Mouse (Mus musculus): ENCODE results near the gene Tyw1. TPM values are rescaled to one million over a fixed set of nuclear protein-coding genes. Genes with fewer than 3 reads are reported as not detected.
A peak's percentile ranks its signal among the peaks of the same experiment; 100 is the strongest.

Tyw1 gene
- polyA plus RNA-seq, 1 experiment from 2014 or later: 32.9 TPM

- Histone ChIP-seq H3K27me3 (ENCODE audit: insufficient read depth, poor library complexity, severe bottlenecking) (no peaks in the 10 kb centered on the region), H3K36me3 (peaks cover 49% of the 10 kb centered on the region), H3K27ac (no peak overlapping the region), H3K4me1 (replicated peaks) (no peaks in the 10 kb centered on the region), H3K9me3 (peaks cover 8% of the 10 kb centered on the region), H3K4me3 (no peak overlapping the region)
- WGBS: 88% methylated on average over 9 of the region's 9 CpGs
- no peak for DNase-seq (ENCODE audit: low spot score)
These were observed 72.9 kb downstream of the Tyw1 start for GRCm38 (mm10) chr5:130328366-130328765.

DNA sequence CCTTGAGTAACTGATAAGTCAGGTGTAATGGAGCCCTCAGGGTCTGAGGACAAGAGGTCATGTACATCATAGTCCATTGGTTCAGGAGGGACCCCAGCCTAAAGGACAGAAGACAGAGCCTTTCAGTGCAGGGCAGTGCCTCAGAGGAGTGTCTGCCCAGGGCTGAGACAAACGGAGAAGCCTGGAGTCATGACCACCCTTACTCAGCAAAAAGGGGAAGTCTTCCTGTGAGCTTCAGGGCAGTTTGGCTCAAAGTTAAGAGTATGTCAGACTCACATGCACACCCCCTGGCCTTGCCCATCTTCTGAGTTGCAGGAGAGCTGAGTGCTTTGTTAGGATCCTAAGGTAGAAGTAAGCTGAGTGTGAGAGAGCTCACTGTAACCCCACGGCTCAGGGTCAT, 74.5 kb downstream of the Tyw1 start:
- H3K4me1 ChIP-seq (replicated peaks): no peaks in the 10 kb centered on the region
- H3K27ac ChIP-seq: no peak overlapping the region
- DNase-seq (ENCODE audit: low spot score): no peak
- 83% methylated on average over 2 of the region's 2 CpGs for WGBS
- H3K4me3 ChIP-seq: no peak overlapping the region
- H3K27me3 ChIP-seq (ENCODE audit: insufficient read depth, poor library complexity, severe bottlenecking): no peaks in the 10 kb centered on the region
- peaks cover 38% of the 10 kb centered on the region for H3K36me3 ChIP-seq
- peaks cover under 1% of the 10 kb centered on the region; the same call in 1 of the 2 replicates for H3K9me3 ChIP-seq

GRCm38 (mm10) chr5:130330801-130331200, 75.4 kb downstream of the Tyw1 start:
- Histone ChIP-seq H3K36me3 (peaks cover 38% of the 10 kb centered on the region), H3K4me3 (no peak overlapping the region), H3K27me3 (ENCODE audit: insufficient read depth, poor library complexity, severe bottlenecking) (no peaks in the 10 kb centered on the region), H3K9me3 (peaks cover 7% of the 10 kb centered on the region; the same call in 1 of the 2 replicates), H3K27ac (no peak overlapping the region), H3K4me1 (replicated peaks) (no peaks in the 10 kb centered on the region)
- 94% methylated on average over 4 of the region's 4 CpGs for WGBS
- DNase-seq (ENCODE audit: low spot score): no peak

DNA sequence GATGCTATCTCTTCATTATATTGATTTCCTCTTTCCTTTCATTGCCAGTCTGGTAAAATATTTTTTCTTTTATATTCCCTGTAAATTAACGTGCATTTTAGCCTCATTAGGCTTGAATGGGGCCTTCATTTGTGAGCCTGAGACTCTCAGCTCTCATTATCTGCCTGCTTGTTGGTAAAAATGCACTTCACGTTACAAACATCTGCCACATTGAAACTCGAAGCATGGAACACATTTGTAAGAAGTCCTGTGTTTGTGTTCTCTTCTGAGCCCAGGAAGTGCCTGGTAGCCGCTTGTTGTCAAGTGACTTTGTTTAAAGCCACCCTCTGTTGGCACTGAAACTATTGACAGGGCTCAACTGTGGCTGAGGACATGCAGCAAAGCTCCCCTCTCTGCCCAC, 75.8 kb downstream of the Tyw1 start:
- Histone ChIP-seq H3K9me3 (peaks cover 7% of the 10 kb centered on the region; the same call in 1 of the 2 replicates), H3K4me3 (no peak overlapping the region), H3K27ac (no peak overlapping the region), H3K36me3 (peaks cover 39% of the 10 kb centered on the region), H3K4me1 (replicated peaks) (no peaks in the 10 kb centered on the region), H3K27me3 (ENCODE audit: insufficient read depth, poor library complexity, severe bottlenecking) (no peaks in the 10 kb centered on the region)
- no peak for DNase-seq (ENCODE audit: low spot score)
- 86% methylated on average over 4 of the region's 4 CpGs for WGBS

- H3K4me1 ChIP-seq (replicated peaks): no peaks in the 10 kb centered on the region
- no peak overlapping the region for H3K4me3 ChIP-seq
- no peak overlapping the region for H3K27ac ChIP-seq
- peaks cover 7% of the 10 kb centered on the region; the same call in 1 of the 2 replicates for H3K9me3 ChIP-seq
- peaks cover 55% of the 10 kb centered on the region for H3K36me3 ChIP-seq
- WGBS: 89% methylated on average over 7 of the region's 7 CpGs
- DNase-seq (ENCODE audit: low spot score): no peak
- no peaks in the 10 kb centered on the region for H3K27me3 ChIP-seq (ENCODE audit: insufficient read depth, poor library complexity, severe bottlenecking)
These were observed 78.1 kb downstream of the Tyw1 start for GRCm38 (mm10) chr5:130333566-130333965.

- WGBS: 91% methylated on average over 11 of the region's 11 CpGs
- no peaks in the 10 kb centered on the region for H3K27me3 ChIP-seq (ENCODE audit: insufficient read depth, poor library complexity, severe bottlenecking)
- H3K36me3 ChIP-seq: peaks cover 55% of the 10 kb centered on the region
- no peaks in the 10 kb centered on the region for H3K4me1 ChIP-seq (replicated peaks)
- H3K9me3 ChIP-seq: peaks cover 7% of the 10 kb centered on the region; the same call in 1 of the 2 replicates
- H3K27ac ChIP-seq: no peak overlapping the region
- no peak for DNase-seq (ENCODE audit: low spot score)
- H3K4me3 ChIP-seq: no peak overlapping the region
These were observed 78.6 kb downstream of the Tyw1 start for GRCm38 (mm10) chr5:130333971-130334370.

DNA sequence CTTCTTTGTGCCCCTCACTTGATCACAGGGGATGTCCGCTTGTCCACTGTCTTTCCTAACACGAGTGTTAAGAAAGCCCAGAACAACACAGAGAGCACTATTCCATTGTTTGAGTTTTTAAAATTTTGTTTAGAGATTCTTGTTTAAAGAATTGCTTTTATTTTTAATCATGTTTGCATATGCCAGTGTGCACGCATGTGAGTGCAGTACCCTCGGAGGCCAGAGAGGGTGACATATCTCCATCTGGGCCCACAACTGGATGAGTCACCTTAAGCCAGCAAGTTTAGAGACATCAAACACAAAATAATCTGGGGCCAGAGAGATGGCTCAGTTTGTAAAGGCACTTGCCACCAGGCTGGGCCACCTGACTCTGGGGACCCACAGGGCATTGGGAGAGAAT, 80.0 kb downstream of the Tyw1 start:
- peaks cover 54% of the 10 kb centered on the region for H3K36me3 ChIP-seq
- peaks cover 7% of the 10 kb centered on the region; the same call in 1 of the 2 replicates for H3K9me3 ChIP-seq
- 96% methylated on average over 4 of the region's 4 CpGs for WGBS
- no peak overlapping the region for H3K4me3 ChIP-seq
- DNase-seq (ENCODE audit: low spot score): no peak
- H3K4me1 ChIP-seq (replicated peaks): no peaks in the 10 kb centered on the region
- H3K27ac ChIP-seq: no peak overlapping the region
- H3K27me3 ChIP-seq (ENCODE audit: insufficient read depth, poor library complexity, severe bottlenecking): no peaks in the 10 kb centered on the region

DNA sequence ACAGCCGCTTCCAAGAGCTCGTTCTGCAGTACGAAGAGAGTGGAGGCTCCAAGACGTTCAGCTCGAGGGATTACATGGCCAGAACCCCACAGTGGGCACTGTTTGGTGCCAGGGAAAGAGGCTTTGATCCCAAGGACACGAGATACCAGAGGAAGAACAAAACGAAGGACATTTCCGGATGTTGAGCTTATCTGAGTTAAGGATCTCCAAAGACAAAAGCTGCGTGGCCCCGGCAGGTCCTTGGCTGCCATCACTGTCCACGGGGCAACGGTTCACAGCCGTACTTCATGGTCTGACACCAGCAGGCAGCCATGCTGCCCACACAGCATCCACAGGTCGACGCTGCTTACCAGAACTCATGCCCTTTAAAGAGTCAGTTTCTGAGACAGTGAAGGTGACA, 85.2 kb downstream of the Tyw1 start:
- Histone ChIP-seq H3K4me1 (replicated peaks) (no peaks in the 10 kb centered on the region), H3K27ac (no peak overlapping the region), H3K36me3 (peaks cover 80% of the 10 kb centered on the region), H3K9me3 (peaks cover 4% of the 10 kb centered on the region; the same call in 1 of the 2 replicates), H3K4me3 (no peak overlapping the region), H3K27me3 (ENCODE audit: insufficient read depth, poor library complexity, severe bottlenecking) (no peaks in the 10 kb centered on the region)
- DNase-seq (ENCODE audit: low spot score): no peak
- 93% methylated on average over 15 of the region's 15 CpGs for WGBS

- Histone ChIP-seq H3K9me3 (peaks cover 19% of the 10 kb centered on the region), H3K27me3 (ENCODE audit: insufficient read depth, poor library complexity, severe bottlenecking) (no peaks in the 10 kb centered on the region), H3K36me3 (peaks cover 42% of the 10 kb centered on the region), H3K4me1 (replicated peaks) (no peaks in the 10 kb centered on the region), H3K27ac (no peak overlapping the region), H3K4me3 (no peak overlapping the region)
- no peak for DNase-seq (ENCODE audit: low spot score)
- 95% methylated on average over 7 of the region's 7 CpGs for WGBS
These were observed 89.6 kb downstream of the Tyw1 start for GRCm38 (mm10) chr5:130344999-130345398.

DNA sequence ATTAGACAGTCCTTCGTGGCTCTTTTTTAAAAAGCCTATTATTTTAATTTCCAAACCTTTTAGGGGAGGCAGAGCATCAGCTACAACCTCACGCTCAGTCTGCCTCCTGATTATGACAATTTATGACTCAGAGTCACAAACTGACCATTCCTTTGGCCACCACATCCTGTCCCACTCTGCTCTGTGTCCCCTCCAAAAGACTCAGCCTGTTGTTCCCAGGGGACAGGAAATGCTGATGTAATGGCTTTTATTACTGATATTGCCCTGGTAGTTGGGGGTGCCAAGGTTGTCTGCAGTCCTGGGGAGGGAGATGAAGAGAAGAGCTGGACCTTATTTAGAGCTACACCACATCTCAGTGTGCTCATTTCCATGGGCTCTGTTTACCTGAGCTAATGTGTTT, 90.5 kb downstream of the Tyw1 start:
- DNase-seq (ENCODE audit: low spot score): no peak
- Histone ChIP-seq H3K27ac (no peak overlapping the region), H3K27me3 (ENCODE audit: insufficient read depth, poor library complexity, severe bottlenecking) (no peaks in the 10 kb centered on the region), H3K4me3 (no peak overlapping the region), H3K36me3 (peaks cover 34% of the 10 kb centered on the region), H3K9me3 (peaks cover 19% of the 10 kb centered on the region), H3K4me1 (replicated peaks) (no peaks in the 10 kb centered on the region)
- WGBS: 91% methylated on average over 2 of the region's 2 CpGs

DNA sequence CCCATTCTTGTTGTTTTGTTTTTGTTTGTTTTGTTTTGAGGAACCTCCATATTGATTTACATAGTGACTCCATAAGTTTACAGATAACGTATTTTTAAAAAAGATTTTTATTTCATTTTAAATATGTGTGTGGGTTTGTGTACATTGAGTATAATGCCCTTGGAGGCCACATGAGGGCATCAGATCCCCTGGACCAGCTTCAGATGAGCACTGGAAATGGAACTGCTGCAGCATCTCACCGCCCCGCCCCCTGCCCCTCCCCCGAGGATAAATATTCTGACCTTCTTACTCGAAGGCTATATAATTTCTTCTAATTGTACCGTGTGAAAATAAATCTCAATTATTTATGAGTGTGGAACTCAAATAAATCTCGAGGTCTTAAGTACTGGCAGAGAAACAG, 99.8 kb downstream of the Tyw1 start:
- Histone ChIP-seq H3K36me3 (no peaks in the 10 kb centered on the region), H3K27ac (no peak overlapping the region), H3K4me3 (no peak overlapping the region), H3K27me3 (ENCODE audit: insufficient read depth, poor library complexity, severe bottlenecking) (no peaks in the 10 kb centered on the region), H3K9me3 (no peaks in the 10 kb centered on the region), H3K4me1 (replicated peaks) (no peaks in the 10 kb centered on the region)
- 63% methylated on average over 7 of the region's 7 CpGs for WGBS
- no peak for DNase-seq (ENCODE audit: low spot score)

GRCm38 (mm10) chr5:130363111-130363510, 107.7 kb downstream of the Tyw1 start:
- 67% methylated on average over 4 of the region's 4 CpGs for WGBS
- Histone ChIP-seq H3K4me3 (no peak overlapping the region), H3K27me3 (ENCODE audit: insufficient read depth, poor library complexity, severe bottlenecking) (no peaks in the 10 kb centered on the region), H3K9me3 (no peaks in the 10 kb centered on the region), H3K27ac (no peak overlapping the region), H3K4me1 (replicated peaks) (peaks cover 22% of the 10 kb centered on the region), H3K36me3 (no peaks in the 10 kb centered on the region)
- DNase-seq (ENCODE audit: low spot score): no peak

GRCm38 (mm10) chr5:130363773-130364172, 108.4 kb downstream of the Tyw1 start:
- Histone ChIP-seq H3K4me3 (no peak overlapping the region), H3K36me3 (no peaks in the 10 kb centered on the region), H3K9me3 (no peaks in the 10 kb centered on the region), H3K4me1 (replicated peaks) (peaks cover 22% of the 10 kb centered on the region), H3K27ac (no peak overlapping the region), H3K27me3 (ENCODE audit: insufficient read depth, poor library complexity, severe bottlenecking) (no peaks in the 10 kb centered on the region)
- peak; percentile 15 for DNase-seq (ENCODE audit: low spot score)
- 49% methylated on average over 3 of the region's 3 CpGs for WGBS

DNA sequence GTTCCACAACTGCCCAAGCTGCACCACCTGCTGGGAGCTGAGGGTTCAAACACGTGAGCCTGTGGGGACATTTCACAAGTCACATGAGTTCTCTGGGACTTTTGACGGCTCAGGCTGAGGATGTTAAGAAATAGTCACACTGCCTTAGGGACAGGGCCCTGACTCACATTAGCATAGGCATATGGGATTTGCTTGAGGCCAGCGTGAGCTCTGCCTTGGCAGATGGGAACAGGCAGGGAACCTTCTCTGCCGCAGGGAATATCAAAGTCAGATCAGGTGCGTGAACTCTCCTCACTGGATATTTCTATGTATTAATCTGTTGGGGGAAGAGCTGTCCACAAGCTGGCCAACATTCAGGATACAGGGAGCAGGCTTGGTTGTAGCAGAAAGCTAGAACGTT, 112.8 kb downstream of the Tyw1 start:
- no peak for DNase-seq (ENCODE audit: low spot score)
- Histone ChIP-seq H3K27me3 (ENCODE audit: insufficient read depth, poor library complexity, severe bottlenecking) (no peaks in the 10 kb centered on the region), H3K4me3 (no peak overlapping the region), H3K4me1 (replicated peaks) (peaks cover 1% of the 10 kb centered on the region), H3K27ac (no peak overlapping the region), H3K36me3 (no peaks in the 10 kb centered on the region), H3K9me3 (no peaks in the 10 kb centered on the region)
- 80% methylated on average over 6 of the region's 6 CpGs for WGBS
